Mouse (Mus musculus) forebrain, postnatal 0 days (tissue): ENCODE data around the gene Eif5a. TPM values are rescaled to one million over a fixed set of nuclear protein-coding genes. Genes with fewer than 3 reads are reported as not detected.

Source experiments
- ATAC-seq: fragments of 200-750 bp; cut with Nextera tagmentation; 2 replicates; pipeline ENCODE4 v1.8.0; 2017; ENCODE audit warnings: mild to moderate bottlenecking, moderate library complexity
- DNase-seq: peaks from one replicate; pipeline ENCODE4 v3.0.0-alpha.2; 2015
- H3K27ac ChIP-seq: fragments of 300-500 bp; sonication (generic); 2 replicates; pipeline ENCODE4 v1.5.1; 2014; ENCODE audit warnings: low read depth, mild to moderate bottlenecking, antibody characterized with exemption, low read length, moderate library complexity, mixed read lengths
- H3K27me3 ChIP-seq: fragments of 300-500 bp; sonication (generic); 2 replicates; pipeline ENCODE4 v1.6.1; 2014; ENCODE audit warnings: mild to moderate bottlenecking, low read length, mixed read lengths; ENCODE audit not compliant: insufficient read depth
- H3K36me3 ChIP-seq: fragments of 300-500 bp; sonication (generic); 2 replicates; pipeline ENCODE4 v1.6.1; 2014; ENCODE audit warnings: mild to moderate bottlenecking, moderate library complexity; ENCODE audit not compliant: insufficient read depth
- H3K4me1 ChIP-seq: fragments of 300-500 bp; sonication (generic); 2 replicates; pipeline ENCODE4 v1.6.1; 2014; ENCODE audit warnings: antibody characterized with exemption; ENCODE audit not compliant: insufficient read depth
- H3K4me2 ChIP-seq: fragments of 300-500 bp; sonication (generic); 2 replicates; pipeline ENCODE4 v1.6.1; 2014; ENCODE audit warnings: low read depth, mild to moderate bottlenecking, moderate library complexity
- H3K4me3 ChIP-seq: fragments of 300-500 bp; sonication (generic); 2 replicates; pipeline ENCODE4 v1.5.1; 2014; ENCODE audit warnings: low read depth, low read length, mixed read lengths
- H3K9ac ChIP-seq: fragments of 300-500 bp; sonication (generic); 2 replicates; pipeline ENCODE4 v1.6.1; 2014; ENCODE audit warnings: mild to moderate bottlenecking
- H3K9me3 ChIP-seq: fragments of 300-500 bp; sonication (generic); 2 replicates; pipeline ENCODE4 v1.6.1; 2016; ENCODE audit warnings: low read length
- CTCF ChIP-seq: sonication (generic); IDR thresholded peaks from 2 replicates; pipeline ENCODE4 v1.5.1; 2016; ENCODE audit warnings: antibody characterized with exemption, control low read depth, low read depth
- WGBS: fragments of 180-500 bp; shearing (Covaris S2); extraction: QIAGEN DNeasy Blood & Tissue Kit; methylation state at CpG from one replicate; pipeline ENCODE4 v1.1.7; 2014; 5-methylcytosine and 5-hydroxymethylcytosine counted together
- polyA plus RNA-seq: library from polyadenylated mRNA; unstranded; fragments of >200 nt; fragmentation: Nextera tagmentation; extraction: Ambion mirVana; gene quantifications from 2 replicates; pipeline ENCODE4 v1.2.1, GENCODE M21; 2015
- total RNA-seq: library from RNA; depleted of rRNA; stranded (reverse); fragments of >200 nt; gene quantifications from 2 replicates; pipeline ENCODE4 v1.2.3, GENCODE M21; 2014; rRNA removed

Gene Eif5a
- total RNA-seq (489 and 520 TPM in 2 replicates), polyA plus RNA-seq (1,306 and 1,372 TPM in 2 replicates)

GRCm38 (mm10) chr11:69921114-69922011, at the start of gene Eif5a:
TSS of gene Eif5a (minus strand) at chr11:69921958.
- WGBS: under 1% methylated on average over 76 of the region's 78 CpGs
- peak within 1 kb of the TSS; percentile 95 for H3K4me2 ChIP-seq
- peak within 1 kb of the TSS; percentile 87 for H3K9ac ChIP-seq
- peak; percentile 96 for ATAC-seq
- H3K4me1 ChIP-seq: peaks cover 7% of the 10 kb centered on the region; the same call in 1 of the 2 replicates
- no peaks in the 10 kb centered on the region for H3K9me3 ChIP-seq
- H3K27ac ChIP-seq: peak within 1 kb of the TSS; percentile 95
- DNase-seq: peak; percentile 100
- H3K36me3 ChIP-seq: peaks cover 28% of the 10 kb centered on the region
- peak; percentile 84 for TF ChIP-seq CTCF
- H3K27me3 ChIP-seq: no peaks in the 10 kb centered on the region
- H3K4me3 ChIP-seq: peak within 1 kb of the TSS; percentile 84

- ATAC-seq (no peak), DNase-seq (no peak)
- H3K27me3 ChIP-seq: peaks cover 18% of the 10 kb centered on the region; the same call in 1 of the 2 replicates
- H3K36me3 ChIP-seq: peaks cover 68% of the 10 kb centered on the region
- no peak for TF ChIP-seq CTCF
- no peak overlapping the region for H3K27ac ChIP-seq
- 0 out of 2 replicates have a peak, but pooled peaks cover 3% of the 10 kb centered on the region for H3K4me1 ChIP-seq
- no peak overlapping the region for H3K4me2 ChIP-seq
- no peaks in the 10 kb centered on the region for H3K9me3 ChIP-seq
- no peak overlapping the region for H3K9ac ChIP-seq
- 84% methylated on average over 3 of the region's 3 CpGs for WGBS
- H3K4me3 ChIP-seq: no peak overlapping the region
Measured at GRCm38 (mm10) chr11:69970775-69971174, 49.0 kb upstream of the Eif5a start.

- Histone ChIP-seq H3K9me3 (no peaks in the 10 kb centered on the region), H3K4me3 (no peak overlapping the region), H3K9ac (no peak overlapping the region), H3K27ac (no peak overlapping the region), H3K36me3 (peaks cover 64% of the 10 kb centered on the region), H3K27me3 (peaks cover 23% of the 10 kb centered on the region), H3K4me1 (0 out of 2 replicates have a peak, but pooled peaks cover 3% of the 10 kb centered on the region), H3K4me2 (no peak overlapping the region)
- no peak for TF ChIP-seq CTCF
- WGBS: 90% methylated on average over 6 of the region's 6 CpGs
- no peak for ATAC-seq
- DNase-seq: no peak
Measured at GRCm38 (mm10) chr11:69970222-69970621, 48.5 kb upstream of the Eif5a start.

GRCm38 (mm10) chr11:69968793-69969192, 47.0 kb upstream of the Eif5a start:
- TF ChIP-seq CTCF: no peak
- no peak for ATAC-seq
- DNase-seq: no peak
- Histone ChIP-seq H3K27ac (no peak overlapping the region), H3K27me3 (peaks cover 35% of the 10 kb centered on the region), H3K36me3 (peaks cover 49% of the 10 kb centered on the region), H3K4me2 (no peak overlapping the region), H3K4me1 (0 out of 2 replicates have a peak, but pooled peaks cover 3% of the 10 kb centered on the region), H3K4me3 (no peak overlapping the region), H3K9me3 (no peaks in the 10 kb centered on the region), H3K9ac (no peak overlapping the region)
- 92% methylated on average over 4 of the region's 4 CpGs for WGBS

- H3K9ac ChIP-seq: no peak overlapping the region
- ATAC-seq: peak; percentile 16; the same call in 1 of the 2 replicates
- no peak for TF ChIP-seq CTCF
Measured at GRCm38 (mm10) chr11:69966860-69967517, 45.2 kb upstream of the Eif5a start.

GRCm38 (mm10) chr11:69966006-69966859, 44.5 kb upstream of the Eif5a start:
- Histone ChIP-seq H3K27me3 (peaks cover 42% of the 10 kb centered on the region), H3K9ac (0 out of 2 replicates have a peak overlapping the region, but pooled peaks have one; percentile 6), H3K27ac (no peak overlapping the region), H3K4me2 (peak overlapping the region; percentile 35), H3K9me3 (no peaks in the 10 kb centered on the region), H3K36me3 (peaks cover 28% of the 10 kb centered on the region), H3K4me1 (0 out of 2 replicates have a peak, but pooled peaks cover 3% of the 10 kb centered on the region), H3K4me3 (peak overlapping the region; percentile 24)
- DNase-seq (no peak), ATAC-seq (no peak)
- no peak for TF ChIP-seq CTCF
- 3% methylated on average over 59 of the region's 59 CpGs for WGBS

More at GRCm38 (mm10) chr11:69966860-69967517, 45.2 kb upstream of the Eif5a start:
- Histone ChIP-seq H3K4me2 (peak overlapping the region; percentile 35), H3K27ac (no peak overlapping the region), H3K4me3 (peak overlapping the region; percentile 24; the same call in 1 of the 2 replicates), H3K36me3 (peaks cover 33% of the 10 kb centered on the region), H3K9me3 (no peaks in the 10 kb centered on the region), H3K4me1 (0 out of 2 replicates have a peak, but pooled peaks cover 3% of the 10 kb centered on the region), H3K27me3 (peaks cover 42% of the 10 kb centered on the region)
- DNase-seq: no peak
- 37% methylated on average over 17 of the region's 17 CpGs for WGBS
